Mouse (Mus musculus) thymus, adult 2 months (tissue): ENCODE measurements around the gene Dusp6.

Experiments
- CTCF ChIP-seq: fragments of 200-500 bp; IDR thresholded peaks from 2 replicates; pipeline ENCODE4 v1.5.1; 2012; ENCODE audit warnings: mild to moderate bottlenecking, control low read depth, low read length, moderate library complexity, borderline replicate concordance; ENCODE audit not compliant: control insufficient read depth, poor library complexity, insufficient read depth; ENCODE audit errors: extremely low read depth
- POLR2A ChIP-seq: fragments of 200-500 bp; IDR thresholded peaks from 2 replicates; pipeline ENCODE4 v1.6.1; 2012; ENCODE audit warnings: mild to moderate bottlenecking, low read length, control low read depth, moderate library complexity; ENCODE audit not compliant: control insufficient read depth, poor library complexity, insufficient read depth; ENCODE audit errors: extremely low read depth

GRCm38 (mm10) chr10:99222726-99223125 is 40.3 kb upstream of the Dusp6 start:
- no peak for TF ChIP-seq CTCF
- no peak for TF ChIP-seq POLR2A
